Mouse (Mus musculus) spleen, postnatal 14 days (tissue): ENCODE measurements around the gene Ptprh.

ENCODE experiments used
- DNase-seq, 2 experiments: peaks; one replicate each; pipeline ENCODE4 v3.0.0; 2021 to 2022; ENCODE audit warnings: low spot score in 2 of 2

The Ptprh gene

GRCm38 (mm10) chr7:4603873-4604272 lies at the start of gene Ptprh:
Gene Ptprh, minus strand, starts transcription at chr7:4604041.
- DNase-seq: no peak

DNA sequence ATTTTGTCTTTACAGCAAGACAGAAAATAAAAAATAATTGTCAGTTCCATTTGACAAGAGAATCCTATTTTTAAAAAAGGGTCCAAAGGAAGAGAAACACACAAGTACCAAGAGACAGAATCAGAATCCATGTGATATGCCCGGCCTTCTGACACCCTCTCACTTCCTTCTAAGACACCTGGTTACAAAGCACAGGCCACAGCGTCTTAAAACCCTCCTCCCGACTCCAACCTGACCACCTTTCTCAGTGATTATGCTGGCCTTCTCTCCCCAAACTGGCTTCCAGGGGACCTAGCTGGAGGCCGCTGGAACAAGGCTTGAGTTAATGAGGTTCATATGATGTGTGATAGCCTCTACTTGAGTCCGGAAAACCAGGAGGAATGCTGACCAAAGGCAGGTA lies 49.5 kb upstream of the Ptprh start:
- no peak for DNase-seq

DNA sequence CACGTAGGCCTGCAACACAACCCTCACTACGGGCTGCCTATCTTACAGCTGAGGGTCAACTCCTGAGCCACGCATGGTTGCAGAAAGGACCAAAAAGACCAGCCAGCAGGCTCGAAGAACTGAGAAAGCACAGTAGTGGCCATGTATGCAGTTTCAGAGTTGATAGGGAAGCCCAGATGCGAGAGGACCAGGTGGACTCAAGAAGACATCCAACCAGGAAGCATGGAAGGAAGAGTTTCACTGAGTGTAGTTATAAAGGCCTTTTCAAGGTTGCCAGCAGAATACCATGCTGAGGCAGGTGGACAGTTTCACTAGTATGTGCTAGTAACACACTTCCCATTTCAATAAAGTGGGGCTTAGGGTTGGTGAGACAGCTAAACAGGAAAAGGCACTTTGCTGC lies 48.9 kb upstream of the Ptprh start:
- DNase-seq: no peak

- DNase-seq: no peak
These were observed 47.7 kb upstream of the Ptprh start for GRCm38 (mm10) chr7:4651581-4651980.

DNA sequence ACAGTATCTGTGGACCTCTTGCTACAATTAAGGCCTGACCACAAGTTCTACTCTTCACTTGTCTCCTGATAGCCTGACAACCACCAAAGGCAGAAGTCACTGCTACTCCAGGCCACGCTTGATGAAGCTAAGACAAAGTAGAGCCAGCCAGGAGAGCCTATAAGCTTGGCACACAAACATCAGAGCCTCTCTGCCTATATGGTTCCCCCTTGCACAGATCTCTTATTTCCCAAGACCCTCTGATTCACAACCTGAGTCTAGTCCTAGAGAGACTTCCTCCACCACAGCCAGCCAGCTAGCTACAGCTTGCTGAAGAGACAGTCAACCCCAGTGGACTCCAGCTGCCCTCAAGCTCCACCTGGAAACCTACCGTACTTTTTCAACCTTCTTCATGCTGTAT lies 44.2 kb upstream of the Ptprh start:
- DNase-seq: no peak

DNA sequence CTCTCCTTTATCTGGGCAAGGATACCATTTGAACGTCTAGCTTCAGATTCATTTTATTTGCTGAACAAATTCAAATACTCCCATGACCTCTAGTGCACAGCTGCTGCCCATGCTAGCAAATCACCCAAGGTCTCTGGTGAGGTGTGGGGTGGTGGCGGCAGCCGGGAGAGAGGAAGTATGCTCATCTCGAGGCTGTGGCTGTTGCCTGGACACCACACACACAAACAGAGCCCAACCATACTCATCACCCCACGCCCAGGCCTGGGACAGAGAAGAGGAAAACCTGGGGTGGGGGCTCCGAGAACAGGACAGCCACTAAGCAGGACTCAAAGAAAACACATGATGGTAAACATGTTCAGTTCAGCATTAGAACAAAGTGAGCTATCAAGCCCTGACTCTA lies 43.5 kb upstream of the Ptprh start:
- DNase-seq: no peak

DNA sequence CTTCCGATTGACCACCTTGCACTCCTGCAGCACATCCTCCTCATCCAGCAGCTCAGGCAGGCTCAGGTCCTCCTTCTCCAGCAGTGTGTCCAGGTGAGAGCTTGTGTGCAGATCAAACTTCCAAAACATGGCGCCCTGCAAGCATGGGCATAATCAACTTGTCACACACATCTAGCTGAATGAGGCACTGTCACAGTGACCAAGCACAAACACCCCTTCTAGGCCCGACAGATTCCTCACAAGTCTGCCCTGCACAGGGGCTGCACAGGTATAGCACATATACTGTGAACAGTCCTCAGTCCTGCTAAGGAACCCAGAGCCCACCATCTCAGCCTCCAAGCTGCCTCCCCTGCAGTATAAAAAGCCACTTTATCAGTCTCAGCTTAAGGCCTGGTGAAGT lies 43.0 kb upstream of the Ptprh start:
- DNase-seq: no peak

DNA sequence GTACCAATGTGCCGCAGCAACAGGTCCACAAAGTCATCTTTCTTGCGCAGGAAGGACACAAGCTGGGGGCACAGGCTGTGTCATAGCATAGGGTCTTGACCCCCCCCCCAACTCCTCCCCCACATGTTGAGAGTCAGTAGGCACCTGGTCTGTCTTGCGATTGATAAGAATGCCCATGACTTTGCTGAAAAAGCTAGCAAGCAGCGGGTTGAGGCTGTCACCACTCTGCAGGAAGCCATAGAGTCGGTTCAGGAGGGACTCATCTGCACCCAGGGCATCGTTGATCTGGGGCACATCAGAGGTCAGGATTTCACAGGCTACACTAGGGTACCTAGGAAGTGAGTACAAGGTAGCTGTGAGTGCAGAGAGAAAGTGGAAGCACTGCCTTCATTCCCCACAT lies 39.4 kb upstream of the Ptprh start:
- DNase-seq: no peak

- no peak for DNase-seq
These were observed 38.1 kb upstream of the Ptprh start for GRCm38 (mm10) chr7:4641956-4642355.

DNA sequence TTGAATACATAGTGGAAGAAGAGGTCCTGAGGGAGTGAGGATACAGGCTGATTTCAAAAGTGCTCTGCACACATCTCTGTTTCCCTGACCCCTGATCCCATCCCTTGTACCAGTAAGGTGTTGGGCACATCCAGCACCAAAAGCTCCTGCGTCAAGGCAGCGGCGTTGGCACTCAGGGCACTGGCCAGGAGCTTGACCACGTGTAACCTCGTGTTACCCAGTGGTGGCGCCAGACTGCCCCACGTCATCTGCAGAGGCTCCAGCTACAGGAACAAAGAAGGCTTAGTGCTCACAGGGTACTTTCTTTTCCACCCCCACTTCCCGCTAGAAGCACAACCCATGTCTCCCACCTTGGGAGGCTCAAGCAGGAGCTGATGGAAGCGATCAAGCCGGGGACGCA lies 37.3 kb upstream of the Ptprh start:
- no peak for DNase-seq

- DNase-seq: no peak
These were observed 32.3 kb upstream of the Ptprh start for GRCm38 (mm10) chr7:4636179-4636578.

- DNase-seq: peak in 1 of 2 experiments; percentile 33
These were observed 27.2 kb upstream of the Ptprh start, which contains the start of gene Tmem86b for GRCm38 (mm10) chr7:4631031-4631430. Gene Tmem86b, minus strand, starts transcription at chr7:4631422.

- peak; percentile 35 to 45 for DNase-seq
These were observed 26.4 kb upstream of the Ptprh start for GRCm38 (mm10) chr7:4630198-4630597.

GRCm38 (mm10) chr7:4629586-4629985 lies 25.7 kb upstream of the Ptprh start:
- DNase-seq: no peak

GRCm38 (mm10) chr7:4625928-4626327 lies 22.1 kb upstream of the Ptprh start:
- no peak for DNase-seq

GRCm38 (mm10) chr7:4624343-4624742 lies 20.5 kb upstream of the Ptprh start:
- no peak for DNase-seq

GRCm38 (mm10) chr7:4623544-4624189 lies 19.8 kb upstream of the Ptprh start:
- peak; percentile 48 to 64 for DNase-seq

DNA sequence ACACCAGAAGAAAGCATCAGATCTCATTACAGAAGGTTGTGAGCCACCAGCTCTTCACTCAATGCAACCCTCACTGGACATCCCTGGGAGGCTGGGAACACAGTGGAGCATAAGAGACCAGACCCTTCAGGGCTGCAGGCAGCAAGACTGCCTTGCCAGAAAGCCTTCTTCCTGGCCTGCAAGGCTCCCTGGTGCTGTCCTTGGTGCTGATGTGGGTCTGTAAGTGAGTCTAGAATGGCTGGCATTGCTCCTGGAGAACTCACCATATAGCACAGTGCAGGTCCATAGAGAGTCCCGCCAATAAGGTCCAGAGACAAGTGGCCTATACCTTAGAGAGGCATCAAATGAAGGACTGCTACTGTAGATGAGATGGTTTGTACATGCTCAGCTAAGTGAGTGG lies 16.1 kb upstream of the Ptprh start:
- peak in 1 of 2 experiments; percentile 36 for DNase-seq

DNA sequence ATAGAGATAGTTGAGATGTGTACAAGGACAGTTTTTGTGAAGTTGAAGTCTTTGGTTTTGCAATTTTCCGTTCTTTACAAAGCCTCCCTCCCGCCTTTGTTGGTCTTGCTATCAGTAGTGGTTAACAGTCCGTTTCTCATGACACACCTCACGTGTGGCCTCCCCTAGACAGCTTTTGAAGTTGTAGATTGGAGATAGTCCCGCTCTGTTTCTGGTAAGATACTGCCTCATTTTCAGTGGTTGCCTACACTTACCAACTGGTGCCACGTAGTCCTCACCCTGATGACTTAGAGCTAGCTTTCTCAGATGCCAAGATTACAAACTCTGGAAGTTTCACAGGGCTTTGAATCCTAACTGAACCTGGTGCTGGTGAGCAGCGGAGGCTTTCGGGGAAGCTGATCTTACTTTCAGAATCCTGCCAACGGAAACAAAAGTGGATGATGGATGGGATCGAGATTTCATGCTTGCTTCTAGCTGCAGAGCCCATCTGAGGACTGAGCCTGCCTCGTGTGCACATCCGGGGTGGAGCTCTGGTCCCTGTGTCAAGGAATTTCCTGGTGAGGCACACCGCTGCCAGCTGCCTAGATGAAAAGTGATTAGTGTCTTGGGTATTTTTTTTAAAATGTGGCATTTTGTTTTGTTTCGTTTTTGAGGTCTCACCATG lies 10.0 kb upstream of the Ptprh start:
- DNase-seq: no peak

DNA sequence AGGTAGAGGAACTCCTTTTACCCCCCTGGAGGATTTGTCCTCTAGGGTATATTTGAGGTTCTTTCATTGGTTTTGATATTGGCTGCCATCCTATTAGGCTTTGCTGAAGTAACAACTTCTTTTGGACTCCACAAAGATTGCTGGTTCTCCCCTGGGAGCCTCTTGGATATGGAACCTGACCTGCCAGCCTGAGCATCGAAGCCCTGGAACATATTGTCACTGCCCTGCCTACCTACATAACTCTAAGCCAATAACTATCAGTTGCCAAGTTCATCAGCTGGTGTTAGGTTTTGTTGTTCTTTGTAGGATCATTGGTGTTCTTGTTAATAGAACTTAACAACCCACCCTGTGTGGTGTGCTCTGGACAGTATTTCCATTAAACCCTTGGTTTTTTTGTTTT lies 9.1 kb upstream of the Ptprh start:
- DNase-seq: no peak

DNA sequence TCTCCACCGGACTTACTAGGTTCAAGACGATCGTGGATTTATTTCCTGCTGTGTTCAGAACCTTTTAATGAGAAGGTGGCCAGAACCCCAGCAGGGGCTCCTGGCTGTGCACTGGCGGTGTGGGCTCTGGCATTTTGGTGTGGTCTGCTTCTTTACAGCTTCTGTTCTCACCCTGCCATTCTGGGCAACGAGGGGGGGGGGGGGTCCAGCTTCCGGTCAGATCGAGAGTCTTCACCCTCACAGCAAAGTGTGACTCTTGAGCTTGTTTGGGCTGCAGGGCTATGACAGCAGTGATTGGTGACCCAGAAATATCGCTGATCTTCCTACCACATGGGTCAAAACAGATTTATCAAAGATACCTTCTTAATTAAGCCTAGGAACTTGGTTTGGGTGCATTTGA lies 8.5 kb upstream of the Ptprh start:
- no peak for DNase-seq

GRCm38 (mm10) chr7:4611921-4612341 lies 8.1 kb upstream of the Ptprh start:
- no peak for DNase-seq

DNA sequence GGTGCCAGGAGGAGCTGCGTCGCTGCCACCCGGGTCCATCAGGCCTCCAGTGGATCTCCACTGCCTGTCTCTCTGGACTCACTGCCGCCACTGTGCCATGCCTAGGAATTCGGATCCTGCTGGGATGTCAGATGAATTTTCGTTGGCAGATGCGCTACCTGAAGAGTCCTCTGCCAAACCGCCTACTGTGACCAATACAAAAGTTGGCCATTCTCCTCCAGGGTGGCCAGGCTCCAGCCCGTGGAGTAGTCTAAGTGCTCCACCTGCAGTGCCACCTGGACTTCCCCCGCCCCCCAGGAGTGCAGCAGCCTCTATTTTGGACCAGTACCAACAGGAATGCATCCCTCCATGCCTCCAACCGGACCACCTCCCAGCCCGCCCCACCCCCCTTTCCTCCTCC lies 7.7 kb upstream of the Ptprh start:
- DNase-seq: no peak

GRCm38 (mm10) chr7:4608002-4608401 lies 4.2 kb upstream of the Ptprh start:
- no peak for DNase-seq
